Mouse (Mus musculus) small intestine, adult 2 months (tissue): ENCODE measurements around the gene Tcf15.

Source experiments
- CTCF ChIP-seq: fragments of 200-500 bp; IDR thresholded peaks from 2 replicates; pipeline ENCODE4 v1.5.1; 2012; ENCODE audit warnings: low read depth, mild to moderate bottlenecking, control low read depth, inconsistent platforms, low read length, moderate library complexity, mixed read lengths; ENCODE audit not compliant: insufficient replicate concordance, insufficient read length; ENCODE audit errors: extremely low read depth
- POLR2A ChIP-seq: fragments of 200-500 bp; IDR thresholded peaks from 2 replicates; pipeline ENCODE4 v1.6.1; 2012; ENCODE audit warnings: low read depth, mild to moderate bottlenecking, control low read depth, inconsistent platforms, low read length, moderate library complexity

DNA sequence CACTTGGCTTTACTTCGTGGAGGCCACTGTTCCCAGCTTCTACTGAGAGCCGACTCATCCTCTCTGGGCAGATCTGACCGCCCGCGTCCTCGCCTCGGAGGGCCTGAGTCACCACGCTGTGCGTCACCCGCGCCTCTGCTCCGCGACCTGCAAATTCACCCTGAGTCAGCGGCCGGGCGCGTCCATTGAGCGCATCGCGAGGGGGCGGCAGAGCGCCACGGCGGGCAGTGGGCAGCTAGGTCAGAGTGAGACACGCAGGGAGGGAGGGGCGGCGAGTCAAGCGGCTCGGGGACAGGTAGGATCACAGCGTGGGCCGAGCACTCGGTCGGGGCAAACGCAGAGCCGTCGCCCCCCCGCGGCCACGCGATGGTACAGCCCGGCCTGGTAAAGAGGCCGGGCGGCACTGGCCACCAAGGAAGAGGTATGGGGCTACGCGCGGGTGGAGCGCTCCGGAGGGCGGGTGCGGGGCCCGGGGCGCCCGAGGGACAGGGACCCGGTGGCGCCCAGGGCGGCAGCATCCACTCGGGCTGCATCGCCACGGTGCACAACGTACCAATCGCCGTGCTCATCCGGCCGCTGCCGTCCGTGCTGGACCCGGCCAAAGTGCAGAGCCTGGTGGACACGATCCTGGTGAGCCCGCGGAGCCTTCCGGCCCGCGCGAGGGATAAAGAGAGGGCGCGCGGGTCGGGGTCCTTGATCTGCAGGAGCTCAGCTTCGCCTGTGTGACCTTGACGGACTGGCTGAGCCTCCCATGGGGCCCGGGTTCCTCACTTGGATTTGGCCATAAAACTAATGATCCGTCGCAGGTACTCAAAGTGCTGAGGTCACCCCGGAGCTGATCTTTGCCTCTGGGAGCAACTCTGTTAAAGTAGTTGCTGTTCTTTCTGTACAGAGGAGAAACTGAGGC, 37.8 kb upstream of the Tcf15 start, which contains the start of gene Srxn1:
- TF ChIP-seq POLR2A (peak; percentile 90), CTCF (0 out of 2 replicates have a peak, but pooled peaks have one; percentile 5)
